Mouse (Mus musculus): ENCODE data around the gene Arid1b. TPM values are rescaled to one million over a fixed set of nuclear protein-coding genes. Genes with fewer than 3 reads are reported as not detected.

The Arid1b gene
- polyA plus RNA-seq, 1 experiment: 99.0 TPM

- no peak for TF ChIP-seq POLR2A (IDR thresholded peaks at IDR 0.05; ENCODE audit: control insufficient read depth, extremely low read depth, insufficient read depth, low read length, poor library complexity)
- TF ChIP-seq CTCF (IDR thresholded peaks at IDR 0.05; ENCODE audit: borderline replicate concordance, control insufficient read depth, extremely low read depth, insufficient read depth, low read length, poor library complexity): no peak
- no peak for DNase-seq
- Histone ChIP-seq H3K4me3 (ENCODE audit: control insufficient read depth, insufficient read depth, low read length) (no peak overlapping the region), H3K4me1 (replicated peaks; ENCODE audit: control insufficient read depth, insufficient read depth, low read length) (peaks cover 68% of the 10 kb centered on the region), H3K36me3 (ENCODE audit: control insufficient read depth, insufficient read depth, low read length) (no peaks in the 10 kb centered on the region), H3K27me3 (ENCODE audit: control insufficient read depth, insufficient read depth, low read length) (no peaks in the 10 kb centered on the region), H3K27ac (ENCODE audit: control insufficient read depth, insufficient read depth, low read length) (no peak overlapping the region)
- 63% methylated on average over 5 of the region's 5 CpGs for WGBS
These were observed 100.5 kb downstream of the Arid1b start for GRCm38 (mm10) chr17:5094636-5095035.

- WGBS: 94% methylated on average over 13 of the region's 13 CpGs
- no peak for DNase-seq
- H3K27me3 ChIP-seq (ENCODE audit: control insufficient read depth, insufficient read depth, low read length): no peaks in the 10 kb centered on the region
- no peak overlapping the region for H3K27ac ChIP-seq (ENCODE audit: control insufficient read depth, insufficient read depth, low read length)
- TF ChIP-seq POLR2A (IDR thresholded peaks at IDR 0.05; ENCODE audit: control insufficient read depth, extremely low read depth, insufficient read depth, low read length, poor library complexity) (no peak), CTCF (IDR thresholded peaks at IDR 0.05; ENCODE audit: borderline replicate concordance, control insufficient read depth, extremely low read depth, insufficient read depth, low read length, poor library complexity) (no peak)
- no peaks in the 10 kb centered on the region for H3K36me3 ChIP-seq (ENCODE audit: control insufficient read depth, insufficient read depth, low read length)
- H3K4me1 ChIP-seq (replicated peaks; ENCODE audit: control insufficient read depth, insufficient read depth, low read length): peaks cover 69% of the 10 kb centered on the region
- H3K4me3 ChIP-seq (ENCODE audit: control insufficient read depth, insufficient read depth, low read length): no peak overlapping the region
These were observed 101.6 kb downstream of the Arid1b start for GRCm38 (mm10) chr17:5095741-5096140.

GRCm38 (mm10) chr17:5097046-5097445 is 102.9 kb downstream of the Arid1b start:
- H3K27me3 ChIP-seq (ENCODE audit: control insufficient read depth, insufficient read depth, low read length): no peaks in the 10 kb centered on the region
- no peak overlapping the region for H3K4me3 ChIP-seq (ENCODE audit: control insufficient read depth, insufficient read depth, low read length)
- peaks cover 70% of the 10 kb centered on the region for H3K4me1 ChIP-seq (replicated peaks; ENCODE audit: control insufficient read depth, insufficient read depth, low read length)
- TF ChIP-seq CTCF (IDR thresholded peaks at IDR 0.05; ENCODE audit: borderline replicate concordance, control insufficient read depth, extremely low read depth, insufficient read depth, low read length, poor library complexity) (no peak), POLR2A (IDR thresholded peaks at IDR 0.05; ENCODE audit: control insufficient read depth, extremely low read depth, insufficient read depth, low read length, poor library complexity) (no peak)
- H3K36me3 ChIP-seq (ENCODE audit: control insufficient read depth, insufficient read depth, low read length): no peaks in the 10 kb centered on the region
- 89% methylated on average over 4 of the region's 4 CpGs for WGBS
- no peak for DNase-seq
- H3K27ac ChIP-seq (ENCODE audit: control insufficient read depth, insufficient read depth, low read length): no peak overlapping the region

DNA sequence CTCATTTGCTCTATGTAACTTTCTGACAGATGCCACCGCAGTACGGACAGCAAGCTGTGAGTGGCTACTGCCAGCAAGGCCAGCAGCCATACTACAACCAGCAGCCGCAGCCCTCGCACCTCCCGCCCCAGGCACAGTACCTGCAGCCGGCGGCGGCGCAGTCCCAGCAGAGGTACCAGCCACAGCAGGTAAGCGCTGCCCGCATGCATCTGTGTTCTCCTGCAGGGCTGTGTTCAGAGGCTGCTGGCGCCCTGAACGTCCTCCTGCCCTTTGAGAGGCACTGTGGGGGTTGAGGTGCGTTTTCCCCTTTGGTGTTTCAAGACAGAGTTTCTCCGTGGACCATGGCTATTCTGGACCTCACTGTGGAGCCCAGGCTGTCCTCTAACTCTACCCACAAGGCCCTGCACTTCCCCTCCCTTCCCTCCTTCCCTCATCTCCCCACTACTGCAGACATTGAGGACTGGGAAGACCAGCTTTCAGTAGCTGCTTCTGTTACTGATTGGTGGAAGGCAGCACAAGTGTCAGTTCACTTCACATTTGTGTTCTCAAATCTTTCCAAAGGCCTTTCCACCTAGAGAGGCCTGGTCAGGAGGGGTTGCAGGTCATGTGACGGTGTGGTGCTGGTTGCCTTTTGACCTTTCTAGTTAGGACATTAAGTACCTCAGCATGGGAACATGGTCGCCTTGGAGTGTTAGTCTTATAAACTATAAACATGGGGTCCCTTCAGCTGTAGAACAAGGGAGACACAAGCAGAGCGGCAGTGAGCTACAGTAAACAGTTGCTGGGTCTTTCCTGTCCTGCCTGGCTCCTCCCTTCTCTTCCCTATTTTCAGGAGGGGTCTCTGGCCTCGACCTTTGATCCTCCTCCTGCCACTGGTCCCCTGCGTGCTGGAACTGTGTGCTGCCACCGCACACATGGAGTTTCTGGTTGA is 103.7 kb downstream of the Arid1b start:
- H3K36me3 ChIP-seq (ENCODE audit: control insufficient read depth, insufficient read depth, low read length): no peaks in the 10 kb centered on the region
- 46% methylated on average over 21 of the region's 21 CpGs for WGBS
- H3K27me3 ChIP-seq (ENCODE audit: control insufficient read depth, insufficient read depth, low read length): no peaks in the 10 kb centered on the region
- TF ChIP-seq POLR2A (IDR thresholded peaks at IDR 0.05; ENCODE audit: control insufficient read depth, extremely low read depth, insufficient read depth, low read length, poor library complexity): no peak
- no peak for TF ChIP-seq CTCF (IDR thresholded peaks at IDR 0.05; ENCODE audit: borderline replicate concordance, control insufficient read depth, extremely low read depth, insufficient read depth, low read length, poor library complexity)
- H3K4me3 ChIP-seq (ENCODE audit: control insufficient read depth, insufficient read depth, low read length): no peak overlapping the region
- H3K27ac ChIP-seq (ENCODE audit: control insufficient read depth, insufficient read depth, low read length): peak overlapping the region; percentile 55
- peaks cover 70% of the 10 kb centered on the region for H3K4me1 ChIP-seq (replicated peaks; ENCODE audit: control insufficient read depth, insufficient read depth, low read length)
- DNase-seq: no peak

- H3K27me3 ChIP-seq (ENCODE audit: control insufficient read depth, insufficient read depth, low read length): no peaks in the 10 kb centered on the region
- TF ChIP-seq CTCF (IDR thresholded peaks at IDR 0.05; ENCODE audit: borderline replicate concordance, control insufficient read depth, extremely low read depth, insufficient read depth, low read length, poor library complexity): no peak
- TF ChIP-seq POLR2A (IDR thresholded peaks at IDR 0.05; ENCODE audit: control insufficient read depth, extremely low read depth, insufficient read depth, low read length, poor library complexity): no peak
- no peaks in the 10 kb centered on the region for H3K36me3 ChIP-seq (ENCODE audit: control insufficient read depth, insufficient read depth, low read length)
- 38% methylated on average over 7 of the region's 7 CpGs for WGBS
- peaks cover 63% of the 10 kb centered on the region for H3K4me1 ChIP-seq (replicated peaks; ENCODE audit: control insufficient read depth, insufficient read depth, low read length)
- H3K4me3 ChIP-seq (ENCODE audit: control insufficient read depth, insufficient read depth, low read length): no peak overlapping the region
- peak overlapping the region; percentile 91 for H3K27ac ChIP-seq (ENCODE audit: control insufficient read depth, insufficient read depth, low read length)
- DNase-seq: peak; percentile 56
These were observed 104.6 kb downstream of the Arid1b start for GRCm38 (mm10) chr17:5098727-5099126.

DNA sequence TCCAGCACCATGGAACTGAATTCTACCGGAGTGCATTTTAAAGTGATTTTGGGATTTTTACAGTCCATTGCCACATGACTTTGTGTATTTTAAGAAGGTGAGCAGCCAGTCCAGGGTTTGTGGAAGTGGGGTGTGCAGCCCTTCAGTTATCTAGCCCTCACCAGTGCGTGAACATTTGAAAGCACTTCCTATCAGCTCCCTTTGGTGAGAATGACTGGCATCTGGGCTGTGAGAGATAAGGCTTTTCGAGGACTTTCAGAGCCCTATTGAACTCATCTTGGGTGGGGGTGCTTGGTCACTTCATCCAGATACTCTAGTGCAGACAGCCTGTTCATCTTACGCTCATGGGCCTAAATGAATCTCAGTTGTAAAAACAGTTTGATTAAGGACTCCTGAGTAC is 105.1 kb downstream of the Arid1b start:
- Histone ChIP-seq H3K4me3 (ENCODE audit: control insufficient read depth, insufficient read depth, low read length) (no peak overlapping the region), H3K27ac (ENCODE audit: control insufficient read depth, insufficient read depth, low read length) (peak overlapping the region; percentile 91), H3K27me3 (ENCODE audit: control insufficient read depth, insufficient read depth, low read length) (no peaks in the 10 kb centered on the region), H3K36me3 (ENCODE audit: control insufficient read depth, insufficient read depth, low read length) (no peaks in the 10 kb centered on the region), H3K4me1 (replicated peaks; ENCODE audit: control insufficient read depth, insufficient read depth, low read length) (peaks cover 60% of the 10 kb centered on the region)
- 33% methylated on average over 4 of the region's 4 CpGs for WGBS
- DNase-seq: no peak
- no peak for TF ChIP-seq POLR2A (IDR thresholded peaks at IDR 0.05; ENCODE audit: control insufficient read depth, extremely low read depth, insufficient read depth, low read length, poor library complexity)
- TF ChIP-seq CTCF (IDR thresholded peaks at IDR 0.05; ENCODE audit: borderline replicate concordance, control insufficient read depth, extremely low read depth, insufficient read depth, low read length, poor library complexity): no peak
